Mouse (Mus musculus): ENCODE measurements around the gene Myl6.

DNA sequence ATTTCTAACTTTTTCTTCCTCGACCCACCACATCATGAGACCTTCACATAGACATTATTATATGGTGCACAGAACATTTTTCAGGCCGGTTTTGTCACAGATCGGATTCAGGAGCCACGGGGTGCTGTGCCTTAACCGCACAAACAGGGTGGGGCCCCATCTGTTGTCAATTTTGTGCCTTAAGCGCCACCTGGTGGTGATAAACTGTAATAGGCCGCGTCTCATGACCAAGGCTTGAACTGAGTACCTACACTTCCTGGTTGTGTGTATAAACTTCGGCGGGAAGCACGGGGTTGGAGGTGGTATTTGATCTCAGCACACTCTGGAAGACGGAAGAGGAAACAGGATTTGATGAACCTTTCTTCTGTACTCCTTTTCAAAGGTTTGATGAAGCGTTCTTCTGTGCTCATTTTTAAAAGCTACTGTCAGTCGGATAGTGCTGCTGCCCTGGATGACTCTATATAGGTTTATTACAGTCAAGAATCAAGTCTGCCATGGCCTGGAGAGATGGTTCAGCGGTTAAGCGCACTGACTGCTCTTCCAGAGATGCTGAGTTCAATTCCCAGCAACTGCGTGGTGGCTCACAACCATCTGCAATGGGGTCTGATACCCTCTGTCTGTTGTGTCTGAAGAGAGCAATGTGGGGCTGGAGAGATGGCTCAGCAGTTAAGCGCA lies 42.5 kb upstream of the Myl6 start:
- no peak for TF ChIP-seq POLR2A (IDR thresholded peaks at IDR 0.05; ENCODE audit: control insufficient read depth, extremely low read depth, insufficient read depth, low read length, poor library complexity)
- TF ChIP-seq CTCF (IDR thresholded peaks at IDR 0.05; ENCODE audit: borderline replicate concordance, control insufficient read depth, extremely low read depth, insufficient read depth, low read length, poor library complexity): peak; percentile 73; the same call in 1 of the 2 replicates
